Mouse (Mus musculus) kidney, adult 2 months (tissue): ENCODE measurements around the gene Slc23a2.

ENCODE experiments used
- CTCF ChIP-seq: fragments of 200-500 bp; conservative IDR thresholded peaks from 2 replicates; pipeline ENCODE4 v1.5.1; 2011; ENCODE audit warnings: low read depth, mild to moderate bottlenecking, control low read depth, low read length, moderate library complexity, mixed read lengths; ENCODE audit not compliant: insufficient read depth, insufficient read length
- POLR2A ChIP-seq: fragments of 200-500 bp; IDR thresholded peaks from one replicate; pipeline ENCODE4 v1.6.1; 2011; ENCODE audit warnings: low read depth, low read length, control low read depth

DNA sequence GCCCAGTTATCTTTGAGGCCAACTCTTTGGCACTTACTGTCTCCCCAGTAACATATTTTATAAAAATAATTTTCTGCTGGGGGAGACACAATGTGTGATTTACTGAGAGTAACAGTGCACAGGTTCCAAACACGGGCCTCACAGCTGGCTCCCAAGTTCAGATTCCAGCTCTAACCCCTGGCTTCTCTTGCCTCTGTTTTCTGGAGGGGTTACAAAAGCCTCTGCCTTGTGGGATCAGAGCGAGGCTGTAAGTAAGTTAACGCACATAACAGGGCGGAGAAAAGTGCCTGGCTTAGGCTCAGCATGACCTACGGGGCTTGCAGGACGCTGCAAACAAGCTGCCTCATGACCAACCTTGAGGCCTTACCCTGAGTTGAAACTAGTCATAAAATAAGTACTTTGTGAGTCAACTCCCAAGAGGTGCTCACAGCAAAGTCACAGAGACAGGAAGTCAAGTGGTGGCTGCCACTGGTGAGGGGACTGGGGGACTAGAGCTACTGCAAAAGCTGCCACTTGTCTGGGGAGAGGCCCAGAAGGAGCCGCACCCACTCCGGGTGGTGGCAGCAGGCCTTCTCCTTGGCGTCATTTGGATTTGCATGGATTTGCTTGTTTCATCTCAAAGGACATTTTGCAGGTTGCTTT, 140.3 kb downstream of the Slc23a2 start:
- TF ChIP-seq CTCF = no peak
- TF ChIP-seq POLR2A = no peak
